Mouse (Mus musculus) lung, adult 10 weeks (tissue): ENCODE data around the gene Olfr156. TPM values are rescaled to one million over a fixed set of nuclear protein-coding genes. Genes with fewer than 3 reads are reported as not detected.

Source experiments
- polyA plus RNA-seq: library from polyadenylated mRNA; stranded (reverse); fragments of 350-450 nt; fragmentation: Illumina TruSeq; extraction: RNeasy Lipid Tissue Mini Kit (QIAGEN cat#74804); gene quantifications from one replicate; pipeline ENCODE4 v1.2.3, GENCODE M21; 2014; ENCODE audit warnings: low read depth, low replicate concordance; ENCODE audit not compliant: insufficient read depth

Olfr156 gene
- not detected for polyA plus RNA-seq

DNA sequence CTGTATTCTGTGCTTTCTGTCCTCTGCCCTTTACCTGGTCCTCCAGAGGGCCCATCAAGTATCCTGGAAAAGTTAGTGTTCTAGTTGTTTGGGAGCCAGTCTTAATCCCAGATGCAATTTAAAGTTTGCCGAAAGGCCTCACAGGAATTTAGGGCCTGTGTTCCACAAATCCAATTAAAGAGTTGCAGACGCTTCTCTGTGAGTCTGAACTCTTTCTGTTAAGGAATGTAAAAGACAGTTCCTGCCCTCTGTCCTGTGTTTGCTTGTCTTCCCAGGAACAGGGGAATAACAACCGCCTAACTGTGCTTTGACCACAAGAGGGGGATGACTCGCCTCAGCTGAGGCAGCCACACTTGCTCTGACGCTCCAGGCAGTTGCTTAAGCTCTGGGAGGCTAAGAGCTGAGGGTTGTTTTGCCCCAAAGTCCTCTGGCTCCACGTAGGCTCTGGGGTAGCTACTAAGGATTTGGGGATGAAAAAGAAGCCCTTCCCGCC is at the start of gene Olfr156:
Gene Olfr156 (minus strand): TSS at position 51 of the 493 bp plus-strand sequence.

DNA sequence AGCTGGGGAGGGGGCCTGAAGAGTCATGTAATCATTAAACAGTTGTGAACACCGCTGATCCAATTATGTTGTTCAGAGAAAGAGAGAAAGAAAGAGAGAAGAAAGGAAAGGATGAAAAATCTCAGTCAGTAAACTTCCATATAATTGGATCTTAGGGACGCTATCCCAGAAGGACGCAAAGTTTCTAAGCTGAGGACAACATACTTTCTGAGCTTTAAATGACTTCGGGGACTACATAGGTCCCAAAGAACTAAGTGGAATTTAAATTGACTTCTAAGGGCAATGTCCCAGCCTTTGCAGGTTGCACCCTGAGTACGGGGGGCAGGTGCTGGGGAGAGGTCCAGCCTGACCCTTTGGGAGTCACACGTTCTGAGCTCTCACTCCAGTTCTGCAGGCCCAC is 27.6 kb upstream of the Olfr156 start, which contains the start of gene Olfr155:
Gene Olfr155 (plus strand): TSS at position 301 of the 400 bp plus-strand sequence.

DNA sequence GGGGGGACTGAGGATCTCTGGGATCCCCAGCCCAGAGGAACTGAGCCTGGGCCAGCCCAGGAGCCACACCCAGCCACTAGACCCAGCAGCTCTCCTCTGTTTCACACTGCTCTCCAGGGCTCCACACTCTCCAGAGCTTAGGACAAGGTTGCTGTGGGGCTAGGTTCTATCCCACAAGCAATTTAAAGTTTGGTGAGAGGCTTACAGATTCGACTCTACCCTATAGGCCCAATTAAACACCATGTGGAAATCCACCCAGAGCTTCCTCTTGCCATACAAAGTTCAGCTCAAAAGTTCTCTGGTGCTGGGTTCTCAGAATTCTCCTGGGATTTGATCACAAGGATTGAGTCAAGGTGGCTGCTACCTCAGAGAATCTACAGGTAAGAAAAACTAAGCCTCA is 16.4 kb upstream of the Olfr156 start, which contains the start of gene Olfr157:
Gene Olfr157 (minus strand): TSS at position 101 of the 400 bp plus-strand sequence.

DNA sequence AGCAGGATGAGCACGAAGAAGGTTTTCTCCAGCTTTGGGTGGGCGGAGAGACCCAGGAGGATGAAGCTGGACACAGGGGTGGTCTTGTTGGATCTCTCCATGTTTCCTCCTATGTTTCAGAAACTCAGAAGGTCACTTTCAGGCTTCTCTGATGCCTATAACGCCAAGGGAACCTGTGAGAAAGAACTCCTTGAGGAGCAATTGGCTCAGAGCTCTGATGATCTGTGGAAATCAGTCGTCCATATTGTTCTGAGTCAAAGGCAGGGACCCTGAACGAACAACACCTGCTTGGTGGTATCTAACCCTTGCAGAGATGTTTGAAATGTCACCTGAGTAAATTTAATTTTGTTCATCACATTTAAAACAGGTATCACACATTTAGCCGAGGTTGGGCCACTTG is 52.8 kb downstream of the Olfr156 start, which contains the start of gene Olfr159:
Gene Olfr159 (minus strand): TSS at position 101 of the 400 bp plus-strand sequence.

Other genes starting within 250 kb of the Olfr156 start
- gene Rgp1, start 245.2 kb downstream of the Olfr156 start, polyA plus RNA-seq: 8.9 TPM
- gene Gba2, start 245.0 kb downstream of the Olfr156 start, polyA plus RNA-seq: 7.9 TPM
- not detected for gene Msmp, start 239.4 kb downstream of the Olfr156 start, polyA plus RNA-seq
- gene Npr2, start 192.0 kb downstream of the Olfr156 start, polyA plus RNA-seq: 36.3 TPM
- 4.8 TPM for gene Spag8, start 170.3 kb downstream of the Olfr156 start, polyA plus RNA-seq
- gene Hint2, start 167.4 kb downstream of the Olfr156 start, polyA plus RNA-seq: 96.7 TPM
- gene Tmem8b, start 154.9 kb downstream of the Olfr156 start, polyA plus RNA-seq: 2.8 TPM
- gene Fam221b, start 154.8 kb downstream of the Olfr156 start, polyA plus RNA-seq: 0.08 TPM
- gene Olfr70, start 123.1 kb downstream of the Olfr156 start, polyA plus RNA-seq: not detected
- not detected for gene Olfr71, start 113.6 kb downstream of the Olfr156 start, polyA plus RNA-seq
- gene Hrct1, start 96.7 kb downstream of the Olfr156 start, polyA plus RNA-seq: 12.3 TPM
- 4.6 TPM for gene Spaar, start 93.9 kb downstream of the Olfr156 start, polyA plus RNA-seq
- gene Olfr159, start 52.9 kb downstream of the Olfr156 start, polyA plus RNA-seq: not detected
- gene Olfr157, start 16.3 kb upstream of the Olfr156 start, polyA plus RNA-seq: not detected
- gene Olfr155, start 27.7 kb upstream of the Olfr156 start, polyA plus RNA-seq: not detected
- gene Reck, start 51.6 kb upstream of the Olfr156 start, polyA plus RNA-seq: 20.6 TPM
- 32.7 TPM for gene Glipr2, start 133.5 kb upstream of the Olfr156 start, polyA plus RNA-seq
- gene Ccin, start 159.6 kb upstream of the Olfr156 start, polyA plus RNA-seq: not detected
- 209 TPM for gene Clta, start 180.6 kb upstream of the Olfr156 start, polyA plus RNA-seq